Mouse (Mus musculus): ENCODE data around the gene Alkbh6. TPM values are rescaled to one million over a fixed set of nuclear protein-coding genes. Genes with fewer than 3 reads are reported as not detected.

Alkbh6 gene
- total and polyA plus RNA-seq, 2 experiments, result 15.0 to 51.4 TPM

GRCm38 (mm10) chr7:30324300-30324944, 15.9 kb downstream of the Alkbh6 start:
- no peak overlapping the region for H3K9ac ChIP-seq (ENCODE audit: low read depth, low read length)
- peaks cover 14% of the 10 kb centered on the region for H3K4me1 ChIP-seq (ENCODE audit: control insufficient read depth, insufficient read depth, low read length)
- H3K27ac ChIP-seq (replicated peaks; ENCODE audit: insufficient read depth, low read depth, low read length), result no peak overlapping the region
- no peak overlapping the region for H3K4me3 ChIP-seq (ENCODE audit: insufficient read depth, low read depth, low read length)
- no peak for DNase-seq (ENCODE audit: extremely low read depth, low read depth, low spot score)
- no peaks in the 10 kb centered on the region for H3K79me2 ChIP-seq (ENCODE audit: control insufficient read depth, insufficient read depth, low read length)
- H3K36me3 ChIP-seq (ENCODE audit: control insufficient read depth, insufficient read depth, low read length), result no peaks in the 10 kb centered on the region
- TF ChIP-seq CTCF (IDR thresholded peaks at IDR 0.05; ENCODE audit: low read depth, low read length), result no peak
- WGBS, result 92% methylated on average over 5 of the region's 5 CpGs
- no peaks in the 10 kb centered on the region for H3K27me3 ChIP-seq (ENCODE audit: control insufficient read depth, insufficient read depth, low read length)

GRCm38 (mm10) chr7:30325364-30325763, 16.8 kb downstream of the Alkbh6 start:
- no peak for TF ChIP-seq POLR2A (IDR thresholded peaks at IDR 0.05; ENCODE audit: extremely low read depth, insufficient read depth, low read length)
- TF ChIP-seq CTCF (IDR thresholded peaks at IDR 0.05; ENCODE audit: low read depth, low read length), result peak; percentile 36
- no peak overlapping the region for H3K27ac ChIP-seq (replicated peaks; ENCODE audit: insufficient read depth, low read depth, low read length)
- H3K9ac ChIP-seq (ENCODE audit: low read depth, low read length), result no peak overlapping the region
- H3K36me3 ChIP-seq (ENCODE audit: control insufficient read depth, insufficient read depth, low read length), result no peaks in the 10 kb centered on the region
- 47% methylated on average over 2 of the region's 2 CpGs for WGBS
- H3K4me3 ChIP-seq (ENCODE audit: insufficient read depth, low read depth, low read length), result no peak overlapping the region
- H3K27me3 ChIP-seq (ENCODE audit: control insufficient read depth, insufficient read depth, low read length), result no peaks in the 10 kb centered on the region
- H3K79me2 ChIP-seq (ENCODE audit: control insufficient read depth, insufficient read depth, low read length), result no peaks in the 10 kb centered on the region
- DNase-seq (ENCODE audit: extremely low read depth, low read depth, low spot score), result peak; percentile 40
- peaks cover 9% of the 10 kb centered on the region for H3K4me1 ChIP-seq (ENCODE audit: control insufficient read depth, insufficient read depth, low read length)

GRCm38 (mm10) chr7:30326427-30326826, 17.9 kb downstream of the Alkbh6 start:
- Histone ChIP-seq H3K36me3 (ENCODE audit: control insufficient read depth, insufficient read depth, low read length) (no peaks in the 10 kb centered on the region), H3K9ac (ENCODE audit: low read depth, low read length) (no peak overlapping the region), H3K79me2 (ENCODE audit: control insufficient read depth, insufficient read depth, low read length) (no peaks in the 10 kb centered on the region), H3K4me3 (ENCODE audit: insufficient read depth, low read depth, low read length) (no peak overlapping the region), H3K27ac (replicated peaks; ENCODE audit: insufficient read depth, low read depth, low read length) (no peak overlapping the region), H3K27me3 (ENCODE audit: control insufficient read depth, insufficient read depth, low read length) (no peaks in the 10 kb centered on the region), H3K4me1 (ENCODE audit: control insufficient read depth, insufficient read depth, low read length) (peaks cover 4% of the 10 kb centered on the region; the same call in 1 of the 2 replicates)
- no peak for TF ChIP-seq CTCF (IDR thresholded peaks at IDR 0.05; ENCODE audit: low read depth, low read length)
- TF ChIP-seq POLR2A (IDR thresholded peaks at IDR 0.05; ENCODE audit: extremely low read depth, insufficient read depth, low read length), result no peak
- no peak for DNase-seq (ENCODE audit: extremely low read depth, low read depth, low spot score)

GRCm38 (mm10) chr7:30327140-30327539, 18.6 kb downstream of the Alkbh6 start:
- Histone ChIP-seq H3K27ac (replicated peaks; ENCODE audit: insufficient read depth, low read depth, low read length) (no peak overlapping the region), H3K27me3 (ENCODE audit: control insufficient read depth, insufficient read depth, low read length) (no peaks in the 10 kb centered on the region), H3K9ac (ENCODE audit: low read depth, low read length) (no peak overlapping the region), H3K36me3 (ENCODE audit: control insufficient read depth, insufficient read depth, low read length) (no peaks in the 10 kb centered on the region), H3K4me1 (ENCODE audit: control insufficient read depth, insufficient read depth, low read length) (peaks cover 4% of the 10 kb centered on the region; the same call in 1 of the 2 replicates), H3K4me3 (ENCODE audit: insufficient read depth, low read depth, low read length) (no peak overlapping the region), H3K79me2 (ENCODE audit: control insufficient read depth, insufficient read depth, low read length) (no peaks in the 10 kb centered on the region)
- WGBS, result 66% methylated on average over 15 of the region's 15 CpGs
- DNase-seq (ENCODE audit: extremely low read depth, low read depth, low spot score), result no peak
- no peak for TF ChIP-seq CTCF (IDR thresholded peaks at IDR 0.05; ENCODE audit: low read depth, low read length)
- no peak for TF ChIP-seq POLR2A (IDR thresholded peaks at IDR 0.05; ENCODE audit: extremely low read depth, insufficient read depth, low read length)

- Histone ChIP-seq H3K4me1 (ENCODE audit: control insufficient read depth, insufficient read depth, low read length) (no peaks in the 10 kb centered on the region), H3K9ac (ENCODE audit: low read depth, low read length) (no peak overlapping the region), H3K79me2 (ENCODE audit: control insufficient read depth, insufficient read depth, low read length) (no peaks in the 10 kb centered on the region), H3K27me3 (ENCODE audit: control insufficient read depth, insufficient read depth, low read length) (no peaks in the 10 kb centered on the region), H3K4me3 (ENCODE audit: insufficient read depth, low read depth, low read length) (no peak overlapping the region), H3K27ac (replicated peaks; ENCODE audit: insufficient read depth, low read depth, low read length) (no peak overlapping the region), H3K36me3 (ENCODE audit: control insufficient read depth, insufficient read depth, low read length) (no peaks in the 10 kb centered on the region)
- WGBS, result 68% methylated on average over 10 of the region's 10 CpGs
- no peak for DNase-seq (ENCODE audit: extremely low read depth, low read depth, low spot score)
- TF ChIP-seq POLR2A (IDR thresholded peaks at IDR 0.05; ENCODE audit: extremely low read depth, insufficient read depth, low read length) (no peak), CTCF (IDR thresholded peaks at IDR 0.05; ENCODE audit: low read depth, low read length) (no peak)
These were observed 19.9 kb downstream of the Alkbh6 start for GRCm38 (mm10) chr7:30328379-30328778.

GRCm38 (mm10) chr7:30331887-30332286, 23.4 kb downstream of the Alkbh6 start:
- H3K27me3 ChIP-seq (ENCODE audit: control insufficient read depth, insufficient read depth, low read length), result no peaks in the 10 kb centered on the region
- TF ChIP-seq POLR2A (IDR thresholded peaks at IDR 0.05; ENCODE audit: extremely low read depth, insufficient read depth, low read length) (no peak), CTCF (IDR thresholded peaks at IDR 0.05; ENCODE audit: low read depth, low read length) (peak; percentile 79)
- H3K9ac ChIP-seq (ENCODE audit: low read depth, low read length), result no peak overlapping the region
- no peaks in the 10 kb centered on the region for H3K79me2 ChIP-seq (ENCODE audit: control insufficient read depth, insufficient read depth, low read length)
- no peaks in the 10 kb centered on the region for H3K4me1 ChIP-seq (ENCODE audit: control insufficient read depth, insufficient read depth, low read length)
- no peak overlapping the region for H3K27ac ChIP-seq (replicated peaks; ENCODE audit: insufficient read depth, low read depth, low read length)
- peak; percentile 66 for DNase-seq (ENCODE audit: extremely low read depth, low read depth, low spot score)
- 22% methylated on average over 13 of the region's 13 CpGs for WGBS
- H3K36me3 ChIP-seq (ENCODE audit: control insufficient read depth, insufficient read depth, low read length), result no peaks in the 10 kb centered on the region
- no peak overlapping the region for H3K4me3 ChIP-seq (ENCODE audit: insufficient read depth, low read depth, low read length)
